Mouse (Mus musculus) megakaryocyte-erythroid progenitor cell, adult 5-6 weeks (primary cell): ENCODE measurements around the gene Eps15l1. TPM values are rescaled to one million over a fixed set of nuclear protein-coding genes. Genes with fewer than 3 reads are reported as not detected.

Experiments
- ATAC-seq: replicated peaks from 2 replicates; pipeline ENCODE4 v1.8.0; 2016; ENCODE audit warnings: mild to moderate bottlenecking, inconsistent platforms; ENCODE audit not compliant: severe bottlenecking, poor library complexity, low FRiP score, low TSS enrichment
- total RNA-seq, 2 experiments: library from RNA; stranded (forward) in 1 of 2; stranded (reverse) in 1 of 2; fragments of 200-1000, 215-1000 nt in 1 of 2; fragments of >200 nt in 1 of 2; fragmentation: Nextera tagmentation in 1 of 2; gene quantifications; 2 replicates each; pipeline ENCODE4 v1.2.3; 2014 to 2017

Eps15l1 gene
- total RNA-seq, 2 experiments from 2014 or later: 28.8 to 114 TPM

GRCm38 (mm10) chr8:72305210-72305905, 115.9 kb downstream of the Eps15l1 start, which contains the start of gene Gm10282:
Gene Gm10282, minus strand, starts transcription at chr8:72305260.
- no peak for ATAC-seq

DNA sequence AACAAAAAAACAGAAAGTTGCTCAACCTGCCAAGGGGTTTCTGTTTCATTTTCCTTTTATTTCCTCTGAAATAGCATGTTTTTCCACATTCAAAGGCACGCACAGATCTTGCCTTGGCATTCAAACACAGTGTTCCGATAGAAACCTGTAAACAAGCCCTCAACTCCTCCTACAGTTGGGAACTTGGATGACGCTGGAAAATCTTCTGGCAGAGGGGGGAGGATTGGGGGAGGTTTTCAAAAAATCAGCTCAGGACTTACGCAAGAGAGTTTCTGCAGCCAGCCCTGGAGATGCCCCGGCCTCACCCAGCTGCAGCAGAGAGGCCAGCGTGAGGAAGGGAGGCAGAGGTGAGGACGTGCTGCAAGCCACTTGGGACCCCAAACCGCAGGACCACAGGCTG, 117.6 kb downstream of the Eps15l1 start:
- ATAC-seq: no peak

- no peak for ATAC-seq
Measured at GRCm38 (mm10) chr8:72302986-72303612, 118.2 kb downstream of the Eps15l1 start.

DNA sequence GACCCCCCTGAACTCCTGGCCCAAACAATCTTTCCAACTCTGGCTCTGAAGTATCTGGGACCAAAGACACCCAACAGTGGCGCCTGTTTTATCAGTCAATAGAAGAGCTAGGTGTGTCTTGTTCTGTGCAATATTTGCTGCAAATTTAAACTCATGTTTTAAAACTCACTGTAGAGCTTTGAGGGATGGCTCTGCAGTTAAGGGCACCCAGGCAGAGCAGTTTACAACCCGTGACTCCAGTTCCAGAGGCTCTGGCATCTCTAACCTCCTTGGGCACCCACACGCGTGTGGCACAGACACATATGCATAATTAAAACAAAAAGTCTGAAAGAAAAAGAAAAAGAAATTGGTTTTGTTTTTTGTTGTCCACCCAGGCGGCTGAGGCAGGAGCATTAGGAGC, 119.8 kb downstream of the Eps15l1 start:
- no peak for ATAC-seq

DNA sequence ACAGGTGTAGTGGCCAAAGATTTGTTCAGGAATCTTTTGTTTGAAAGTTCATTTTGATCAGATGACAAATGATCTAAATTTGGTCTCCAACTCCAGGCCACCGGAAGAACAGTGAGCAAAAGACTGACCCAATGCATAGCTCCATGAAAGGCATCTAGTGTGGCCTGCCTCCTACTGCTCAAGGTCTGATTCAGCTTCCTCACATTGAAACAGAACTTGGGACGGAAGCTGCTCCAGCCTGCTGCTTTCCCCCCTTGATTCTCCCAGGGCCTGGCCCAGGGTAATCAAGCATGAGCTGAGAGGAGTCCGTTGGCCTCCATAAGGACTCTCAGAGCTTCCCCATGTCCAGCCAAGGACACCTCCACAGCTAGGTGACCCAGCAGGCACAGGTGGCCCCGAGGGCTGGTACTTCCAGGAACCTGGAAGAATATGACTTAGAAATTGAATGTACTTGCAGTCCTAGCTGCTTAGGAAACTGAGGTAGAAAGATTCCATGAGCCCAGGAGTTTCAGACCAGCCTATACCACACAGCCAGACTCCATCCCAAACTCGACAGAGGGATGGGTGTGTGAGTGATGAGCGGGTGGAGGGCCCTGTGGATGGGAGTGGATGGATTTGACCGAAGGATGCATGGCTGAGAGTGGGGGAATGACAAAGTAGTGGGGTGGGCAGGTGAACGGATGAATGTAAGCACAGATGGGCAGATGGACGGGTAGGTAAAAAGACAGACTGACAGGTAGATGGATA, 120.4 kb downstream of the Eps15l1 start:
- no peak for ATAC-seq

DNA sequence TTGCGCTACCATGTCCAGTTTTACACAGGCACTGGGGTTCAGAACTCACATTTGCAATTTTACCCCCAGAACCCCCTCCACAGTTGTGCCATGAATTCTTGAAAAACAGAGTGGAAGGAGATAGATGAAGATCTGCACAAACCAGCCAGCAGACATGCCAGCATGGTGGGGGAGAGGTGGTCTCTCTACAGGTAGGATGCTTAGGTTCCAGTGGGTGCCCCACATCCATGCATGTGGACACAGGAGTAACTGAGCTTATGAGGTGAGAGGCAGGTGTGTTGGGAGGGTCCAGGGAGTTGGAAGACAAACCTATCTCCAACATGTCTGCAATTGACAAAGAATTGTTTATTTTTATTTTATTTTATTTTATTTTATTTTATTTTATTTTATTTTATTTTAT, 122.3 kb downstream of the Eps15l1 start:
- no peak for ATAC-seq

DNA sequence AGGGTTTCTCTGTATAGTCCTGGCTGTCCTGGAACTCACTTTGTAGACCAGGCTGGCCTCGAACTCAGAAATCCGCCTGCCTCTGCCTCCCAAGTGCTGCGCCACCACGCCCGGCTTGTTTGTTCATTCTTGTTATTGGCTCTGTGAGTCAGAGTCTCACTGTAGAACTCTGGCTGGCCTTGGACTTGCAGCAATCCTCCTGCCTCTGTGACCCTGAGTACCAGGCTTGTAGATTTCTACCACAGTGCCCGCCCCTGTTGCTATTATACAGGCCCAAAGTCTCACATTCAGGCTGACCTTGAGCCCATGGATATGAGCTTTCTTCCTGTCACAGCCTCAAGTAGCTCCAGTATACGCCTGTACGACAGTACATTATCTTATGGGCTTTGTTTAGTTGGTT, 124.7 kb downstream of the Eps15l1 start:
- no peak for ATAC-seq

GRCm38 (mm10) chr8:72295679-72296078, 125.6 kb downstream of the Eps15l1 start:
- ATAC-seq: no peak

GRCm38 (mm10) chr8:72295125-72295524, 126.1 kb downstream of the Eps15l1 start:
- ATAC-seq: no peak

GRCm38 (mm10) chr8:72293309-72293708, 128.0 kb downstream of the Eps15l1 start:
- ATAC-seq: no peak

DNA sequence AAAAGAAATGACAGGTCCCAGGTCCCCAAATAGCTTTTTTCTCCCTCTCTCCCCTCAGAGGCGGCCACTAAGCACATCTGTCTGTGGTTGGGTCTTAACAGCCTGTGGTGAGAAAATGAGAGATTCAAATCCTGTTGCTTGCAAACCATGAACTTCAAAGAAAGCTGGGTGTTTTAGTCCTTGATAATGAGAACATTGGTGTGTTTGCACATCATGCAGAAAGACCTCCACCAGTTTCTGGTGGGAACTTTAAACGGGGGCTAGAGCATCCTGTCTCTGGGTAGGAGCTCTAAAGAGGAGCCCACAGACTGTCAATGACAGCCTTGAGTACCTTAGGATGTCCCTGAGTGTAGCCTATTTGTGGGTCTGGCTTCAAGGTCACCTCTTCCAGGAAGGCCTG, 130.2 kb downstream of the Eps15l1 start:
- no peak for ATAC-seq

Other genes with a start within 250 kb of the Eps15l1 start
- gene Hsh2d, start 231.8 kb downstream of the Eps15l1 start, total RNA-seq (2014; fragmentation: Nextera tagmentation): 15.0 and 18.8 TPM in 2 replicates
- gene Hsh2d, start 231.8 kb downstream of the Eps15l1 start, total RNA-seq (2017): 0.89 and 4.6 TPM in 2 replicates
- not detected in 2 replicates for gene Cib3, start 208.6 kb downstream of the Eps15l1 start, total RNA-seq (2014; fragmentation: Nextera tagmentation)
- not detected in 2 replicates for gene Cib3, start 208.6 kb downstream of the Eps15l1 start, total RNA-seq (2017)
- not detected in 2 replicates for gene Gm11034, start 207.8 kb downstream of the Eps15l1 start, total RNA-seq (2014; fragmentation: Nextera tagmentation)
- not detected in 2 replicates for gene Gm11034, start 207.8 kb downstream of the Eps15l1 start, total RNA-seq (2017)
- 42.0 and 49.1 TPM in 2 replicates for gene Fam32a, start 201.7 kb downstream of the Eps15l1 start, total RNA-seq (2014; fragmentation: Nextera tagmentation)
- gene Fam32a, start 201.7 kb downstream of the Eps15l1 start, total RNA-seq (2017): 47.2 and 58.1 TPM in 2 replicates
- gene Ap1m1, start 181.4 kb downstream of the Eps15l1 start, total RNA-seq (2014; fragmentation: Nextera tagmentation): 110 and 155 TPM in 2 replicates
- gene Ap1m1, start 181.4 kb downstream of the Eps15l1 start, total RNA-seq (2017): 63.6 and 64.8 TPM in 2 replicates
- 6.8 and 12.5 TPM in 2 replicates for gene Gm10282, start 116.2 kb downstream of the Eps15l1 start, total RNA-seq (2014; fragmentation: Nextera tagmentation)
- 7.4 and 11.2 TPM in 2 replicates for gene Gm10282, start 116.2 kb downstream of the Eps15l1 start, total RNA-seq (2017)
- gene Klf2, start 102.4 kb downstream of the Eps15l1 start, total RNA-seq (2014; fragmentation: Nextera tagmentation): 4.0 and 4.4 TPM in 2 replicates
- gene Klf2, start 102.4 kb downstream of the Eps15l1 start, total RNA-seq (2017): 2.3 and 5.1 TPM in 2 replicates
- 0.47 and 0.79 TPM in 2 replicates for gene Calr3, start 22.4 kb upstream of the Eps15l1 start, total RNA-seq (2014; fragmentation: Nextera tagmentation)
- 3.3 and 6.2 TPM in 2 replicates for gene Calr3, start 22.4 kb upstream of the Eps15l1 start, total RNA-seq (2017)
- 5.4 and 13.0 TPM in 2 replicates for gene 1700030K09Rik, start 22.4 kb upstream of the Eps15l1 start, total RNA-seq (2014; fragmentation: Nextera tagmentation)
- 5.2 and 6.9 TPM in 2 replicates for gene 1700030K09Rik, start 22.4 kb upstream of the Eps15l1 start, total RNA-seq (2017)
- gene Cherp, start 53.8 kb upstream of the Eps15l1 start, total RNA-seq (2014; fragmentation: Nextera tagmentation): 118 and 132 TPM in 2 replicates
- gene Cherp, start 53.8 kb upstream of the Eps15l1 start, total RNA-seq (2017): 15.6 and 34.7 TPM in 2 replicates
- gene Slc35e1, start 71.2 kb upstream of the Eps15l1 start, total RNA-seq (2014; fragmentation: Nextera tagmentation): 16.7 and 18.8 TPM in 2 replicates
- 11.5 and 15.4 TPM in 2 replicates for gene Slc35e1, start 71.2 kb upstream of the Eps15l1 start, total RNA-seq (2017)
- 14.6 and 15.2 TPM in 2 replicates for gene Med26, start 126.8 kb upstream of the Eps15l1 start, total RNA-seq (2014; fragmentation: Nextera tagmentation)
- 8.9 and 10.1 TPM in 2 replicates for gene Med26, start 126.8 kb upstream of the Eps15l1 start, total RNA-seq (2017)
- gene Smim7, start 149.6 kb upstream of the Eps15l1 start, total RNA-seq (2014; fragmentation: Nextera tagmentation): 23.2 and 30.0 TPM in 2 replicates
- gene Smim7, start 149.6 kb upstream of the Eps15l1 start, total RNA-seq (2017): 40.7 and 71.8 TPM in 2 replicates
- gene Tmem38a, start 150.6 kb upstream of the Eps15l1 start, total RNA-seq (2014; fragmentation: Nextera tagmentation): not detected in 2 replicates
- not detected in 2 replicates for gene Tmem38a, start 150.6 kb upstream of the Eps15l1 start, total RNA-seq (2017)
- 4.4 and 6.1 TPM in 2 replicates for gene Nwd1, start 225.3 kb upstream of the Eps15l1 start, total RNA-seq (2014; fragmentation: Nextera tagmentation)
- 1.9 and 5.8 TPM in 2 replicates for gene Nwd1, start 225.3 kb upstream of the Eps15l1 start, total RNA-seq (2017)